8 mouse cellular contexts compared by ENCODE assay signal in genomic region chr9:45944506-45945400, GRCm38 (mm10). TPM values are rescaled to one million over a fixed set of nuclear protein-coding genes. Genes with fewer than 3 reads are reported as not detected.
DNase-seq lines count a peak whose midpoint lies in the region; ATAC-seq lines count a peak whose summit lies in the region.

No protein-coding gene starts in this region.

- ATAC-seq in cerebellum, adult (ENCODE audit: insufficient number of reproducible peaks, low FRiP score, low TSS enrichment) = 0 out of 2 replicates have a peak, but pooled peaks have one; percentile 12
- peak; percentile 90 for ATAC-seq in megakaryocyte, adult 5-6 weeks (ENCODE audit: poor library complexity, severe bottlenecking)

- H3K9me3 ChIP-seq in embryonic facial prominence, embryonic 10.5 days = no peaks in the 10 kb centered on the region
- H3K9me3 ChIP-seq in limb, embryonic 10.5 days (replicated peaks) = no peaks in the 10 kb centered on the region

- H3K27ac ChIP-seq in embryonic facial prominence, embryonic 10.5 days (replicated peaks) = no peak overlapping the region
- no peak overlapping the region for H3K27ac ChIP-seq in limb, embryonic 10.5 days

- no peaks in the 10 kb centered on the region for H3K27me3 ChIP-seq in embryonic facial prominence, embryonic 10.5 days (replicated peaks; ENCODE audit: low read depth, poor library complexity, severe bottlenecking)
- H3K27me3 ChIP-seq in limb, embryonic 10.5 days (ENCODE audit: low read depth, poor library complexity, severe bottlenecking) = no peaks in the 10 kb centered on the region

- peaks cover 92% of the 10 kb centered on the region for H3K36me3 ChIP-seq in embryonic facial prominence, embryonic 10.5 days (replicated peaks)
- H3K36me3 ChIP-seq in limb, embryonic 10.5 days = peaks cover 95% of the 10 kb centered on the region

- DNase-seq in cerebellum, postnatal 10 days = no peak
- peak; percentile 79 for DNase-seq in cerebellum, adult 11-12 months
- DNase-seq in thymus, adult 18-20 months = peak; percentile 70 to 85
- DNase-seq in left cerebral cortex, postnatal 4 days = no peak
- DNase-seq in embryonic facial prominence, embryonic 10.5 days (ENCODE audit: low spot score) = no peak
- no peak for DNase-seq in limb, embryonic 10.5 days (ENCODE audit: low spot score)

- WGBS in embryonic facial prominence, embryonic 10.5 days = 86% methylated on average over 13 of the region's 13 CpGs
- WGBS in limb, embryonic 10.5 days = 87% methylated on average over 13 of the region's 13 CpGs

- no peak overlapping the region for H3K4me3 ChIP-seq in embryonic facial prominence, embryonic 10.5 days
- no peak overlapping the region for H3K4me3 ChIP-seq in limb, embryonic 10.5 days

- no peaks in the 10 kb centered on the region for H3K4me1 ChIP-seq in embryonic facial prominence, embryonic 10.5 days
- 0 out of 2 replicates have a peak, but pooled peaks cover 3% of the 10 kb centered on the region for H3K4me1 ChIP-seq in limb, embryonic 10.5 days

- intact Hi-C loops in left cerebral cortex, postnatal 4 days (cut with DNase I) = no loop called here

RNA-seq across cellular contexts. Expression of gene Tagln, which starts 8.9 kb away (rescaled TPM):
- 0.13 and 0.32 TPM in 2 replicates for total RNA-seq in megakaryocyte, adult 5-6 weeks (2015)
- 0.40 TPM in 1 of 2 replicates, not detected in the other for total RNA-seq in megakaryocyte, adult 5-6 weeks (2017)
- total RNA-seq in left cerebral cortex, postnatal 4 days (2021) = 1 to 10 TPM; 5.7 to 6.9 TPM
- polyA plus RNA-seq in embryonic facial prominence, embryonic 10.5 days (2016; fragmentation: Nextera tagmentation; extraction: Ambion mirVana) = 12.4 and 15.1 TPM in 2 replicates
- polyA plus RNA-seq in limb, embryonic 10.5 days (2016; fragmentation: Nextera tagmentation; extraction: Ambion mirVana) = 4.7 and 6.0 TPM in 2 replicates

RNA-seq across cellular contexts. Expression of gene Sidt2, which starts 10.3 kb away (rescaled TPM):
- 57.3 and 71.0 TPM in 2 replicates for total RNA-seq in megakaryocyte, adult 5-6 weeks (2015)
- total RNA-seq in megakaryocyte, adult 5-6 weeks (2017) = 41.4 and 51.9 TPM in 2 replicates
- 10 to 100 TPM; 80.0 to 97.1 TPM for total RNA-seq in left cerebral cortex, postnatal 4 days (2021)
- polyA plus RNA-seq in embryonic facial prominence, embryonic 10.5 days (2016; fragmentation: Nextera tagmentation; extraction: Ambion mirVana) = 24.7 and 27.4 TPM in 2 replicates
- 26.0 and 28.6 TPM in 2 replicates for polyA plus RNA-seq in limb, embryonic 10.5 days (2016; fragmentation: Nextera tagmentation; extraction: Ambion mirVana)

RNA-seq across cellular contexts. Expression of gene Rnf214, which starts 38.0 kb away (rescaled TPM):
- 19.6 and 23.3 TPM in 2 replicates for total RNA-seq in megakaryocyte, adult 5-6 weeks (2015)
- 32.5 and 34.0 TPM in 2 replicates for total RNA-seq in megakaryocyte, adult 5-6 weeks (2017)
- total RNA-seq in left cerebral cortex, postnatal 4 days (2021) = 10 to 100 TPM; 97.3 to 97.6 TPM
- polyA plus RNA-seq in embryonic facial prominence, embryonic 10.5 days (2016; fragmentation: Nextera tagmentation; extraction: Ambion mirVana) = 61.5 and 66.8 TPM in 2 replicates
- polyA plus RNA-seq in limb, embryonic 10.5 days (2016; fragmentation: Nextera tagmentation; extraction: Ambion mirVana) = 52.0 and 61.2 TPM in 2 replicates

RNA-seq across cellular contexts. Expression of gene Pcsk7, which starts 38.5 kb away (rescaled TPM):
- total RNA-seq in megakaryocyte, adult 5-6 weeks (2015) = 12.1 and 15.4 TPM in 2 replicates
- 22.5 and 34.8 TPM in 2 replicates for total RNA-seq in megakaryocyte, adult 5-6 weeks (2017)
- total RNA-seq in left cerebral cortex, postnatal 4 days (2021) = 10 to 100 TPM; 31.0 to 32.1 TPM
- 18.9 and 21.2 TPM in 2 replicates for polyA plus RNA-seq in embryonic facial prominence, embryonic 10.5 days (2016; fragmentation: Nextera tagmentation; extraction: Ambion mirVana)
- polyA plus RNA-seq in limb, embryonic 10.5 days (2016; fragmentation: Nextera tagmentation; extraction: Ambion mirVana) = 17.3 and 23.5 TPM in 2 replicates

Comparison
In these comparisons a context has a peak if more than half of its experiments do, and no peak if none do; other contexts are left out.
1. DNase-seq: peak in cerebellum, adult 11-12 months (single experiment) and thymus, adult 18-20 months (2 of 2); none in cerebellum, postnatal 10 days (0 of 2), left cerebral cortex, postnatal 4 days (single experiment), embryonic facial prominence, embryonic 10.5 days (single experiment) and limb, embryonic 10.5 days (single experiment).
2. RNA of gene Tagln, which starts 8.9 kb away (total RNA-seq): 5.7 to 6.9 TPM in left cerebral cortex, postnatal 4 days; 0.13 to 0.40 TPM in megakaryocyte, adult 5-6 weeks; every median in the first group is over 4 times any median in the second.